Mouse (Mus musculus): ENCODE results near the gene Ctnna3. TPM values are rescaled to one million over a fixed set of nuclear protein-coding genes. Genes with fewer than 3 reads are reported as not detected.

Gene Ctnna3
- total and polyA plus RNA-seq, 3 experiments = not detected

DNA sequence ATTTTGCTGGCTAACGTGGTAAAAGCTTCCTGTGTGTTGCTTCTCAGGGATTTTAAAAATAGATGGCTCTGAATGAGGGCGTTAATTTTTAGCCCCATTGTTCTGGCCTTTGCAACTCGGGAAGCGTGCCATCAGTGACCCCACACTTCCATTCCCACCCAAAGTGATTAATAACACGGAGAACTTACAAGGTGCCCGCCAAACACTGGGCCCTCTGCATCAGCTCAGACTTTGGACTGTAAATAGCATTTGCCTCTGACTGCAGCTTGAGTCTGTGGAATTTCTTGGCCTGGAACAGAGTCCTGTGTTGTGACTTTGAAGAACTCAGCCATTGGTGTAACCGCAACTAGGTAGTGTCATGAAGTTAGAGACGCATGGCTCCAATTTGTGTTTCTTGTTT is 521.0 kb downstream of the Ctnna3 start:
- TF ChIP-seq TCF12 (IDR thresholded peaks at IDR 0.05; ENCODE audit: low read depth, low read length) = no peak
- TF ChIP-seq UBTF (IDR thresholded peaks at IDR 0.05; ENCODE audit: borderline replicate concordance, insufficient read depth, low read depth, low read length) = no peak
- no peak for TF ChIP-seq GATA1 (IDR thresholded peaks at IDR 0.05; ENCODE audit: low read depth, low read length)
- no peak for TF ChIP-seq E2F4 (IDR thresholded peaks at IDR 0.05; ENCODE audit: borderline replicate concordance, low read depth, low read length)
- TF ChIP-seq MYB (IDR thresholded peaks at IDR 0.05; ENCODE audit: low read depth, low read length) = no peak
- TF ChIP-seq ZKSCAN1 (IDR thresholded peaks at IDR 0.05; ENCODE audit: low read depth, low read length) = no peak
- TF ChIP-seq POLR2A (IDR thresholded peaks at IDR 0.05; ENCODE audit: control insufficient read depth in 1 of 2, insufficient read depth in 1 of 2, low read depth in 1 of 2, low read length in 2 of 2, poor library complexity in 1 of 2) = no peak
- no peak for TF ChIP-seq MAZ (IDR thresholded peaks at IDR 0.05; ENCODE audit: low read depth, low read length)
- no peak for TF ChIP-seq CHD1 (IDR thresholded peaks at IDR 0.05; ENCODE audit: low read depth, low read length)
- TF ChIP-seq BHLHE40 (IDR thresholded peaks at IDR 0.05; ENCODE audit: borderline replicate concordance, low read depth, low read length) = no peak
- TF ChIP-seq NELFE (IDR thresholded peaks at IDR 0.05; ENCODE audit: low read depth, low read length) = no peak
- no peak for TF ChIP-seq JUND (IDR thresholded peaks at IDR 0.05; ENCODE audit: low read depth, low read length)
- no peak for TF ChIP-seq EP300 (IDR thresholded peaks at IDR 0.05; ENCODE audit: low read depth in 1 of 2, low read length in 2 of 2)
- no peak for TF ChIP-seq MAFK (IDR thresholded peaks at IDR 0.05; ENCODE audit: borderline replicate concordance, low read depth, low read length)
- TF ChIP-seq TBP (IDR thresholded peaks at IDR 0.05; ENCODE audit: low read depth, low read length) = no peak
- TF ChIP-seq GABPA (IDR thresholded peaks at IDR 0.05; ENCODE audit: low read depth, low read length) = no peak
- no peak for TF ChIP-seq MEF2A (IDR thresholded peaks at IDR 0.05; ENCODE audit: extremely low read depth, insufficient replicate concordance, low read depth, low read length, poor library complexity, severe bottlenecking)
- TF ChIP-seq RAD21 (IDR thresholded peaks at IDR 0.05; ENCODE audit: low read depth, low read length) = no peak
- no peak for TF ChIP-seq NRF1 (IDR thresholded peaks at IDR 0.05; ENCODE audit: insufficient read depth, low read depth, low read length, poor library complexity, severe bottlenecking)
- no peak overlapping the region for H3K27ac ChIP-seq (ENCODE audit: control insufficient read depth, low read depth, low read length)
- H3K79me2 ChIP-seq (ENCODE audit: control insufficient read depth, insufficient read depth, low read length, poor library complexity) = no peaks in the 10 kb centered on the region
- H3K4me3 ChIP-seq (ENCODE audit: control insufficient read depth in 1 of 2, insufficient read depth in 1 of 2, low read depth in 2 of 2, low read length in 2 of 2) = no peak overlapping the region
- H3K9me3 ChIP-seq (replicated peaks; ENCODE audit: insufficient read depth, low read length) = no peaks in the 10 kb centered on the region
- H3K36me3 ChIP-seq (ENCODE audit: control insufficient read depth in 1 of 2, insufficient read depth in 2 of 2, low read length in 2 of 2) = no peaks in the 10 kb centered on the region
- H3K9ac ChIP-seq (ENCODE audit: control insufficient read depth, low read depth, low read length, poor library complexity, severe bottlenecking) = no peak overlapping the region
- DNase-seq (ENCODE audit: low read depth, low spot score) = no peak
- no peaks in the 10 kb centered on the region for H3K4me1 ChIP-seq (ENCODE audit: control insufficient read depth in 1 of 2, insufficient read depth in 2 of 2, low read length in 2 of 2)
- no peaks in the 10 kb centered on the region for H3K27me3 ChIP-seq (ENCODE audit: control insufficient read depth in 1 of 2, insufficient read depth in 2 of 2, low read length in 2 of 2)

DNA sequence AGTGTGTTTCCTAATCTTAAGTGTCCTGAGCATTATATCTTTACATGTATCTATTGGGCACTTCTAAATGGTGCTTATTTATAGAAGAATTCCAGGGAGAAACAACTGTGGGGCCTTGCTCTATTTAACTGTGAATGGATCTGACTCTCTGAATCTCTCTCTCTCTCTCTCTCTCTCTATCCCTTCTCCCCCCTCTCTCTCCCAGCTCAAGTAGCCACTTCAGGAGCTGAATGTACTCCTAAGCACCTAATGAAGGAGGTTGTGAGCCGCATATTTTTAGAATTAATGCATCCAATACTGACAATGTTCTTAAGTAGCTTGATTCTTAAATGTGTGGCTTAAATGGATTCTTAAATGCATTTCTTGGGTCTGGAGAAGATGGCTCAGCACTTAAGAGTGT is 521.6 kb downstream of the Ctnna3 start:
- Histone ChIP-seq H3K27me3 (ENCODE audit: control insufficient read depth in 1 of 2, insufficient read depth in 2 of 2, low read length in 2 of 2) (no peaks in the 10 kb centered on the region), H3K9ac (ENCODE audit: control insufficient read depth, low read depth, low read length, poor library complexity, severe bottlenecking) (no peak overlapping the region), H3K36me3 (ENCODE audit: control insufficient read depth in 1 of 2, insufficient read depth in 2 of 2, low read length in 2 of 2) (no peaks in the 10 kb centered on the region), H3K4me3 (ENCODE audit: control insufficient read depth in 1 of 2, insufficient read depth in 1 of 2, low read depth in 2 of 2, low read length in 2 of 2) (no peak overlapping the region), H3K79me2 (ENCODE audit: control insufficient read depth, insufficient read depth, low read length, poor library complexity) (no peaks in the 10 kb centered on the region), H3K9me3 (replicated peaks; ENCODE audit: insufficient read depth, low read length) (no peaks in the 10 kb centered on the region), H3K4me1 (ENCODE audit: control insufficient read depth in 1 of 2, insufficient read depth in 2 of 2, low read length in 2 of 2) (no peaks in the 10 kb centered on the region), H3K27ac (ENCODE audit: control insufficient read depth, low read depth, low read length) (no peak overlapping the region)
- no peak for TF ChIP-seq TBP (IDR thresholded peaks at IDR 0.05; ENCODE audit: low read depth, low read length)
- no peak for TF ChIP-seq CHD2 (IDR thresholded peaks at IDR 0.05; ENCODE audit: low read length)
- no peak for TF ChIP-seq BHLHE40 (IDR thresholded peaks at IDR 0.05; ENCODE audit: borderline replicate concordance, low read depth, low read length)
- TF ChIP-seq UBTF (IDR thresholded peaks at IDR 0.05; ENCODE audit: borderline replicate concordance, insufficient read depth, low read depth, low read length) = no peak
- no peak for TF ChIP-seq SMC3 (IDR thresholded peaks at IDR 0.05; ENCODE audit: low read depth, low read length)
- TF ChIP-seq POLR2A (IDR thresholded peaks at IDR 0.05; ENCODE audit: control insufficient read depth in 1 of 2, insufficient read depth in 1 of 2, low read depth in 1 of 2, low read length in 2 of 2, poor library complexity in 1 of 2) = no peak
- no peak for TF ChIP-seq RAD21 (IDR thresholded peaks at IDR 0.05; ENCODE audit: low read depth, low read length)
- TF ChIP-seq NRF1 (IDR thresholded peaks at IDR 0.05; ENCODE audit: insufficient read depth, low read depth, low read length, poor library complexity, severe bottlenecking) = no peak
- no peak for TF ChIP-seq MAZ (IDR thresholded peaks at IDR 0.05; ENCODE audit: low read depth, low read length)
- TF ChIP-seq GABPA (IDR thresholded peaks at IDR 0.05; ENCODE audit: low read depth, low read length) = no peak
- DNase-seq (ENCODE audit: low read depth, low spot score) = no peak
